Mouse (Mus musculus) cortical plate, adult 2 months (tissue): ENCODE data around the gene Il17re.

Experiments used
- CTCF ChIP-seq: fragments of 200-500 bp; IDR thresholded peaks from 2 replicates; pipeline ENCODE4 v1.5.1; 2011; ENCODE audit warnings: mild to moderate bottlenecking, control low read depth, low read length; ENCODE audit not compliant: insufficient read depth; ENCODE audit errors: extremely low read depth
- POLR2A ChIP-seq: fragments of 200-500 bp; IDR thresholded peaks from 2 replicates; pipeline ENCODE4 v1.6.1; 2011; ENCODE audit warnings: mild to moderate bottlenecking, low read length, control low read depth; ENCODE audit not compliant: insufficient read depth; ENCODE audit errors: extremely low read depth

DNA sequence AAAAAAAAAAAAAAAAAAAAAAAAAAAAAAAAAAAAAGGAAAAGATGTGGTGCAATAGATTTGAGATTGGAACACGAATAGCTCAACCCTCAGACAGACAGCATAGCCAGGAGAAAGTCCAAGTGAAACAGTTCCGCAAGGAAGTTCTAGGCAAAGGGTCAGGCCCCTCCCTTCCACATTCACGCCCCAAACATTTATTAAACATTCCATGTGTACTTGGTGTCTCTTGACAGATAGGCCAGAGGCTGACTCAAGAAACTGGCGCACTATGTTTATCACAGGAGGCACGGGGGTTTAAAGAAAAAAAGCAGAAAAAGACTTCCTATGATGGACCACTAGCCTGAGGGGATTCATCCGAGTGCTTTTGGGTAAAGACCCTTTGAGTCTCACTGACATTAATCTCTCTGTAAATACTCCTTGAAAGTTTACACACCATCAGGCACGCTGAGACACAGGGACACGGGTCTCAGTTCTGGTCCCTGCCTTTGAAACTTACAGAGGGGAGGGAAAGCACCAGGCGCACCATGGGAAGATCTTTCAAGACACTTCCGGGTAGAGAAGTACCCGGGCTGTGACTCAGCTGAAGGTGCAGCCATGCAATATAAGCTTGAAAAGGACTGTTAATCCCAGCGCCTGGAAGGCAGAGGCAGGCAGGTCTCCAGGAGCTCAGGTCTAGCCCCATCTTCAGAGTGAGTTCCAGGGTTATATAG, 19.4 kb upstream of the Il17re start:
- TF ChIP-seq POLR2A, result no peak
- TF ChIP-seq CTCF, result no peak
